16 mouse cellular contexts compared by ENCODE assay signal in the genomic region with DNA sequence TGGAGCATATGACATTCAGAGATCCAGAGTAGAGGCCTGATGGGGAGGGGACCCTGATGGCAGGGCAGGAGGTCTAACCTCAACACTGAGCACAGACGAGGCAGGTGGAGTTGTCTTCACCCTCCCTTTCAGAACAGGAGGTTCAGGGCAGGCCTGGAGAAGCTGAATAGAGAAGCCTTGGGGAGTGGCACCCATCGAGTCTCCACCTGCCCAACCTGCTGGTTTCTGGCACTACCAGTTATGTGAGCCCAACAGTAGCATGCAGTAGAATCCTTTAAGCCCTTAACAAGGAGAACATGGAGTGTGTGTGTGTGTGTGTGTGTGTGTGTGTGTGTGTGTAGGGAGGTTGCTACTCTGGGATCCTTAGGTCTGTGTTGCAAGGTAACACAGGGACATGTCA. TPM values are rescaled to one million over a fixed set of nuclear protein-coding genes. Genes with fewer than 3 reads are reported as not detected.
"Had no signal": no experiment of that assay in that cellular context is flagged by ENCODE, and none has a peak within 500 bp of the region (broad histone marks: within the 10 kb centered on the region; RNA-seq: fewer than 3 reads in every experiment).

No protein-coding gene starts in this region.

- H3K27me3 ChIP-seq: intestine, embryonic 15.5 days; limb, embryonic 13.5 days had no signal

- H3K4me2 ChIP-seq: intestine, embryonic 15.5 days; limb, embryonic 13.5 days; neural tube, embryonic 15.5 days had no signal

- H3K4me3 ChIP-seq: intestine, embryonic 15.5 days; layer of hippocampus, adult 2 months; limb, embryonic 13.5 days; myocyte; neural tube, embryonic 15.5 days had no signal

- ATAC-seq: intestine, embryonic 15.5 days had no signal

- H3K27ac ChIP-seq: intestine, embryonic 15.5 days; layer of hippocampus, adult 2 months; limb, embryonic 13.5 days; liver, embryonic 14.5 days; neural tube, embryonic 15.5 days had no signal

- H3K9ac ChIP-seq: intestine, embryonic 15.5 days; limb, embryonic 13.5 days; liver, embryonic 14.5 days; neural tube, embryonic 15.5 days had no signal

- DNase-seq: kidney, adult 18-20 months; kidney, postnatal 10 days; kidney, postnatal 4 days; left cerebral cortex, postnatal 4 days; lung, postnatal 10 days; midbrain, embryonic 14.5 days; right cerebral cortex, adult 18-20 months; right cerebral cortex, postnatal 25 days; thymus, postnatal 36 days had no signal

- H3K9me3 ChIP-seq: intestine, embryonic 15.5 days; limb, embryonic 13.5 days; neural tube, embryonic 15.5 days had no signal

- H3K36me3 ChIP-seq: intestine, embryonic 15.5 days; limb, embryonic 13.5 days; neural tube, embryonic 15.5 days had no signal

RNA-seq across cellular contexts. Expression of a gene that starts 8.9 kb away (rescaled TPM):
- total RNA-seq: megakaryocyte-erythroid progenitor cell, adult 5-6 weeks had no signal
